Mouse (Mus musculus) lung, embryonic 16.5 days (tissue): ENCODE results near the gene Dpp9. TPM values are rescaled to one million over a fixed set of nuclear protein-coding genes. Genes with fewer than 3 reads are reported as not detected.

Experiments
- ATAC-seq: fragments of 200-750 bp; cut with Nextera tagmentation; 2 replicates; pipeline ENCODE4 v1.8.0; 2017; ENCODE audit warnings: low read depth, mild to moderate bottlenecking, moderate library complexity
- H3K27ac ChIP-seq: fragments of 300-500 bp; sonication (generic); 2 replicates; pipeline ENCODE4 v1.5.1; 2014; ENCODE audit warnings: mild to moderate bottlenecking, control low read depth, low read length
- H3K27me3 ChIP-seq: fragments of 300-500 bp; sonication (generic); 2 replicates; pipeline ENCODE4 v1.6.1; 2014; ENCODE audit warnings: low read depth, low read length, mixed read lengths; ENCODE audit not compliant: control insufficient read depth, insufficient read depth
- H3K36me3 ChIP-seq: fragments of 300-500 bp; sonication (generic); 2 replicates; pipeline ENCODE4 v1.6.1; 2014; ENCODE audit warnings: low read length; ENCODE audit not compliant: control insufficient read depth, insufficient read depth
- H3K4me1 ChIP-seq: fragments of 300-500 bp; sonication (generic); replicated peaks from 2 replicates; pipeline ENCODE4 v1.6.1; 2014; ENCODE audit warnings: low read length, mixed read lengths; ENCODE audit not compliant: control insufficient read depth, insufficient read depth
- H3K4me2 ChIP-seq: fragments of 300-500 bp; sonication (generic); 2 replicates; pipeline ENCODE4 v1.6.1; 2014; ENCODE audit warnings: low read depth, low read length, control low read depth
- H3K4me3 ChIP-seq: fragments of 300-500 bp; sonication (generic); 2 replicates; pipeline ENCODE4 v1.5.1; 2014; ENCODE audit warnings: mild to moderate bottlenecking, low read length, control low read depth
- H3K9ac ChIP-seq: fragments of 300-500 bp; sonication (generic); 2 replicates; pipeline ENCODE4 v1.6.1; 2014; ENCODE audit warnings: low read length, control low read depth
- H3K9me3 ChIP-seq: fragments of 300-500 bp; sonication (generic); 2 replicates; pipeline ENCODE4 v1.6.1; 2016; ENCODE audit warnings: low read length; ENCODE audit not compliant: control insufficient read depth
- WGBS: fragments of 180-500 bp; shearing (Covaris S2); extraction: QIAGEN DNeasy Blood & Tissue Kit; methylation state at CpG from one replicate; pipeline ENCODE4 v1.1.7; 2014; 5-methylcytosine and 5-hydroxymethylcytosine counted together
- polyA plus RNA-seq: library from polyadenylated mRNA; unstranded; fragments of >200 nt; fragmentation: Nextera tagmentation; extraction: Ambion mirVana; gene quantifications from 2 replicates; pipeline ENCODE4 v1.2.1, GENCODE M21; 2015

The Dpp9 gene
- polyA plus RNA-seq, 1 experiment from 2014 or later: 41.4 TPM

DNA sequence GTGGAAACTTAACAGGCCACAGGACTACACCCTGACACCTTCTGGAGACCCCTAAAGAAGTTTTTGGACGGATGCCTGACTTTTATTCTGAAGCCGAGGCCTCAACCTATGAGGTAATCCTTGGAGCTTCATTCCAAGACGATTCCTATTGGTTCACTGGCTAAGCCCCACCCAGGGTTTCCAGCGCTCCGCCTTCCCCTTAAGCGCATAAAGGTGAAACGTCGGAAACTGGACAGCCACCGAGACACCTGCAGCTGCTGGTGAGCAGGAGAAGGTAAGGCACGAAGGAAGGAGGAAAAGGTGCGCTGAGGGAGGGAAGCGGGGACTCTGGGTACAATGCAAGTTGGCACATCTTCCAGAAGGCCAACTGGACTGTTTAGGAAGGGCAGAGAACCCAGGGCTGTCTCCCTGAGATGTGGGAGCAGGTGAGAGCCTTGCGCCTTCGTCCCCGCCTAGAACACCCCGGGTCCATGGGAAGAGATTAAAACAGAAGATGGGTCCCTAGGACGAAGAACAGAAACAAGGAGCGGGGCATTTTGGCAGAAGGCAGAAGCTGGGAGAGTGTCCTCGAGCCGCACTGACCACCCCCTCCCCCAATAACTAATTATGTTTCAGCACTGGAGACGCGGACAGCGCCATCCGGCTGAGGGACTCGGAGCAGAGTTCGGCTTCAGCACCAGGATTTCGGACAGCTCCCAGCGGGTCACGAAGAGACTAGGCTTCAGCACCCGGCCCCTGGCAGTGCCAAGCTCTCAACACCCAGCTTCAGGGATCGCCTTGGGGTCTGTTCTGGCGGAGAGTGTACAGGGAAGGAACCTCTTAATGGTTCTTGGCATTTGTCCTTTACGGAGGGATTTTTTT, 23.1 kb upstream of the Dpp9 start:
- ATAC-seq: peak; percentile 83
- Histone ChIP-seq H3K27ac (no peak overlapping the region), H3K4me3 (no peak overlapping the region), H3K36me3 (no peaks in the 10 kb centered on the region), H3K9ac (no peak overlapping the region), H3K27me3 (no peaks in the 10 kb centered on the region; the same call in 1 of the 2 replicates), H3K9me3 (no peaks in the 10 kb centered on the region), H3K4me2 (no peak overlapping the region), H3K4me1 (no peaks in the 10 kb centered on the region)
- 1% methylated on average over 33 of the region's 33 CpGs for WGBS

DNA sequence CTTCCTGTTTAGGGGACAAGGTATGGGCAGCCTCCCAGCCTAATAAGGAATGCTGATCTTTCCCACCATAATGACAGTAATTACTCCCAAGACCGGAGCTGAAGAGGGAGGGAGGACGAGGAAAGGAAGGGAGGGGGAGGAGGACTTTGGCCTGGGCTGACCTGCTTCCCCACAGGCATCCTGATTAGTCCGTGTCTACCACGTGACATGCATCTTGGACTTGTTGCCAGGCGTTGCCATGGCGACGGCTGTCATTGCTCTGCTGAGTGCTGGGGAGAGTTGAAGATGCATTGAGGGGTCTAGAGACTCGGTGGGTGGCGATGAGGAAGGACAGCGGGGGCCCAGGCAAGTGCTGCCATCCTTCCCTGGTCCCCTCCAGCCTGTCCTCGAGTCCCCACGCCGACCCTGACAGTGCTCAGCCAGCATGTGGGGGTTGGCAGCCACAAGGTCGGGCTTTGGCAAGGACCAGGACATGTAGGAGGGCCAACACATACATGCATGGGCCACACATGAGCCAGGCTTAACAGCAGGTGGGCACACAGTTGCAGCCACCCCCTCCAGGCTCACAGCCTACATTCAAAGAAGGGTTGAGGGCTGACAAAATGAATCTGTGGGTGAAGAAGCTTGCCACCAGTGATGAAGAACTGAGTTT, 15.2 kb upstream of the Dpp9 start:
- Histone ChIP-seq H3K4me2 (no peak overlapping the region), H3K36me3 (no peaks in the 10 kb centered on the region), H3K4me1 (no peaks in the 10 kb centered on the region), H3K4me3 (no peak overlapping the region), H3K9ac (no peak overlapping the region), H3K9me3 (no peaks in the 10 kb centered on the region), H3K27ac (no peak overlapping the region), H3K27me3 (no peaks in the 10 kb centered on the region)
- ATAC-seq: peak; percentile 41; the same call in 1 of the 2 replicates
- 2% methylated on average over 14 of the region's 14 CpGs for WGBS

DNA sequence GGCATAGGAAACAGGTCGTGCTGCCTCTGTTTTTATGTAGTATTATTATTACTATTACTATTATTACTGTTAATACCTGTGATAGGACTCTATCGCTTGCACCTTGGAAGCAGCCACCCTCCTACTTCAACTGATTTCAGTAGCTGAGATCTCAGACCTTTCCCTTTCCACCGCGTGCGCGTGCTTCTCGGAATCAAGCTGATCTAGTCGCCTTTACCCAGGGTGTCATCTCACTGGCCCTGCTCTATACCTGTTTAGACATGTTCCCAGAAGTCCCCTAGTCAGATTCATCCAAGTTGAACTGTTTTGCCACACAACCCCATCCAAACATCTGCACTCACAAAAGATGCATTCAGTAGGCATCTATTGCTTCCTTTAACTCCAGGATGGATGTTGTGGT, 14.7 kb upstream of the Dpp9 start:
- H3K36me3 ChIP-seq: no peaks in the 10 kb centered on the region
- no peak for ATAC-seq
- H3K4me3 ChIP-seq: no peak overlapping the region
- H3K4me1 ChIP-seq: no peaks in the 10 kb centered on the region
- no peaks in the 10 kb centered on the region for H3K27me3 ChIP-seq
- H3K27ac ChIP-seq: no peak overlapping the region
- no peak overlapping the region for H3K9ac ChIP-seq
- WGBS: 48% methylated on average over 8 of the region's 8 CpGs
- no peak overlapping the region for H3K4me2 ChIP-seq
- H3K9me3 ChIP-seq: no peaks in the 10 kb centered on the region

DNA sequence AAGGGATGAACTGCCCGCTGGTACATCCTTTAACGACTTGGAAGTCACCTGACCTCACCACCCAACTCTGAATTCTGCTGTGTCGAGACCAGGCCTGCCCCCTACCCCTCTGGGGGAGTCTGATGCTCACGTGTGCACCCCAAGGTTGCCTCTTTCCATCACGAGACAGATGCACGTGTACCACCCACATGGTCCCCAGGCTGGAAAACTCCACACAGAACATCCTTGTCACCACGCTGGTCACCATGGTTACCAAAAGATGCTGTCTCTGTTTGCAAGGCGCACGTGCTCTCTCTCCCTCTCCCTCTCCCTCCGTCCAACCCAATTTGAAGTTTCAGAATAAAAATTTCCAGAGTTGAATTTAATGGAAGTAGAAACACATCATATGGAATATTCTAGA, 11.2 kb upstream of the Dpp9 start:
- Histone ChIP-seq H3K9me3 (no peaks in the 10 kb centered on the region), H3K9ac (no peak overlapping the region), H3K4me2 (no peak overlapping the region), H3K27ac (no peak overlapping the region), H3K4me1 (no peaks in the 10 kb centered on the region), H3K36me3 (no peaks in the 10 kb centered on the region), H3K27me3 (no peaks in the 10 kb centered on the region), H3K4me3 (no peak overlapping the region)
- no peak for ATAC-seq
- 51% methylated on average over 10 of the region's 10 CpGs for WGBS

DNA sequence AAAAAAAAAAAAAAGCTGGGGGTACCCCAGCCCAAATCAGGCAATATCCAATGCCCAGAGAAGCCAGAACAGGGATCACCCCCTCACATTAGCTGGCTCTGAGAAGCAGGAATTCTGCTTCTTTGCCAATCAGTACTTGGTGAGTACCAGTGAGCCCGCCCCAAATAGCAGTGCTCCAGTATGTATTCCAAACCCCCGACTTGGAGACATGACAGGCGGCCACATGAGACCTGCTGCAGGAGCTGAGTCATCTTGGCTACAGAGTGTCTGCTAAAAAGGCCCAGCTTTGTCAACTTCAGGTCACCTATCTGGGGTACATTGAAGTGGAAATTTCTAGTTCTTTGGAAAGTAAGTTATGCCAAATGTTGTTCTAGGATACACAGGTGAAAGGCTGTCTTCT, 7.9 kb upstream of the Dpp9 start:
- H3K4me2 ChIP-seq: no peak overlapping the region
- no peaks in the 10 kb centered on the region for H3K36me3 ChIP-seq
- H3K9ac ChIP-seq: no peak overlapping the region
- H3K4me3 ChIP-seq: no peak overlapping the region
- H3K27ac ChIP-seq: no peak overlapping the region
- H3K27me3 ChIP-seq: no peaks in the 10 kb centered on the region
- 63% methylated on average over 3 of the region's 3 CpGs for WGBS
- H3K4me1 ChIP-seq: no peaks in the 10 kb centered on the region
- no peak for ATAC-seq
- H3K9me3 ChIP-seq: no peaks in the 10 kb centered on the region

DNA sequence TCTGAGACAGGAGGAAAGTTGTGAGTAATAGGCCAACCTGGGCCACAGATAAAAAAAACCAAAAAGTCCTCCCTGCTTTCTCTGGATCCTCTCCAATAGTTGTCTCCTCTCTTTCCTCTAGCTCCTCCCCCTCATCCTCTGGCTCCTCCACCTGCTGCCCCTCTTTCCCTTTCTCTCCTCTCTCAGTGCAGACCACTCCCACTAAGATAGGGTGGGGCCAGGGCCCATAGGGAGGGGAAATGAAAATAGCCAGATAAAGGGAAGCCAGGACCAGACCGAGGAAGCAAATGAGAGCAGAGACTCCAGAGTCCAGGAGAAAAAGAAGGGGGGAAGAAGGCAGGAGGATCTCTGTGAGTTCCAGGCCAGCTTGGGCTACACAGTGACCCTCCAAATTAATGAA, 6.2 kb upstream of the Dpp9 start:
- H3K9ac ChIP-seq: no peak overlapping the region
- H3K27ac ChIP-seq: no peak overlapping the region
- 20% methylated on average over 1 of the region's 1 CpGs for WGBS

DNA sequence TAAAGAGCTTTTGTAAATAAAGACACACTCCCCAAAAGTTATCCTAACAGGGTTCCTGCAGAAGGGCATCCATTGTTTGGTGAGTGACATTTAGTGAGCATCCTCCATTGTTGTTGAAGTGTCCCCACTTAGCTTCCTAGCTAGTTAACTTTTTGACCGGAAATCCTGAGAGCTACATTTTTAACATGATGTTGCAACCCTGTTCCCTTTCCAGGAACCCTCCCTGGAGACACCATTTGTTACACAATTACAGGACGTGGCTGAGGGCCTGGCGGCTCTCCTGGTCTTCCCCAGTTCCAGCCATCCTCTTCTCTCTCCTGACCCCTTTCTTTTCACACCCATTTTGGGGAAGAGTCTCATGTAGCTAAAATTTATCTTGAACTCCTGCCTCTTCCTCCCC, 1.1 kb upstream of the Dpp9 start:
- Histone ChIP-seq H3K9ac (no peak overlapping the region), H3K9me3 (no peaks in the 10 kb centered on the region), H3K27ac (peak overlapping the region; percentile 78), H3K4me1 (peaks cover 25% of the 10 kb centered on the region), H3K4me2 (peak overlapping the region; percentile 68; the same call in 1 of the 2 replicates), H3K36me3 (no peaks in the 10 kb centered on the region), H3K27me3 (no peaks in the 10 kb centered on the region), H3K4me3 (peak overlapping the region; percentile 92; the same call in 1 of the 2 replicates)
- WGBS: 14% methylated on average over 3 of the region's 3 CpGs
- no peak for ATAC-seq

More for the DNA sequence above, 6.2 kb upstream of the Dpp9 start:
- H3K4me3 ChIP-seq: no peak overlapping the region
- H3K36me3 ChIP-seq: no peaks in the 10 kb centered on the region
- H3K4me1 ChIP-seq: no peaks in the 10 kb centered on the region
- H3K9me3 ChIP-seq: no peaks in the 10 kb centered on the region
- no peak overlapping the region for H3K4me2 ChIP-seq
- no peak for ATAC-seq
- no peaks in the 10 kb centered on the region for H3K27me3 ChIP-seq

DNA sequence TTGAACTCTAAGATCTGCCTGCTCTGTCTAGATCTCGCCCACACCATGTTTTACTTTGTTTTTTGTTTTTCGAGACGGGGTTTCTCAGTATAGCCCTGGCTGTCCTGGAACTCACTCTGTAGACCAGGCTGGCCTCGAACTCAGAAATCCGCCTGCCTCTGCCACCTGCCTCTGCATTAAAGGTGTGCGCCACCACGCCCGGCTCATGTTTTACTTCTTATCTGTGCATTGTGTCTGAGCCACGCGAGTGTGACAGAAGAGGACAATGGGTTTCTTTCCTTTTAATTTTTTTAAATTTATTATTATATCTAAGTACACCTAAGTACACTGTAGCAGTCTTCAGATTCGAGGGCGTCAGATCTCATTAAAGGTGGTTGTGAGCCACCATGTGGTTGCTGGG, 546 bp upstream of the Dpp9 start:
- no peak; the same call in 1 of the 2 replicates for ATAC-seq
- Histone ChIP-seq H3K4me1 (peaks cover 25% of the 10 kb centered on the region), H3K9ac (peak overlapping the region; percentile 95), H3K9me3 (no peaks in the 10 kb centered on the region), H3K27me3 (no peaks in the 10 kb centered on the region), H3K36me3 (no peaks in the 10 kb centered on the region), H3K27ac (peak overlapping the region; percentile 78), H3K4me3 (peak overlapping the region; percentile 92), H3K4me2 (peak overlapping the region; percentile 68)
- WGBS: 38% methylated on average over 12 of the region's 12 CpGs

DNA sequence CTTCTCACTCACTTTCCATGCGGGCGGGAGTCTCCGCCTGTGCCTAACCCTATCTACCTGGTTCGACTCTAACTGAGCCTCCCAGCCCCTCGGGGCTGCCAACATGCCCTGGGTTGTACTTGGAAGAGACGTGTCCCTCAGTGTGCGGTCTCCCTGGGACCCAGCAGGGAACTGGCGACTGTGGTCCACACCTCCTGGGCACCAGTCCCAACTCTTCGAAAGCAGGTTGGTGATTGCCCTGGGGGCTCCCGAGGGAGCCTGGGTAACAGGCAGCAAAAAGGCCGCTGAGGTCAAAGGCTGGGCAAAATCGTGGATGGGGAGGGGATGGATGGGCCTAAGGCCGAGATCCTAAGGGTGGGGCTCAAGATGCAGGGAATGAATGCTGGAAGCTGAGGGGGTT, 1.0 kb downstream of the Dpp9 start:
- Histone ChIP-seq H3K27ac (no peak overlapping the region), H3K9ac (peak overlapping the region; percentile 95), H3K4me3 (peak overlapping the region; percentile 92), H3K4me2 (peak overlapping the region; percentile 64), H3K36me3 (no peaks in the 10 kb centered on the region), H3K4me1 (peaks cover 30% of the 10 kb centered on the region), H3K27me3 (no peaks in the 10 kb centered on the region), H3K9me3 (no peaks in the 10 kb centered on the region)
- no peak for ATAC-seq
- 60% methylated on average over 13 of the region's 13 CpGs for WGBS
